Mouse (Mus musculus) right cerebral cortex, adult 2 months (tissue): Measurements from ENCODE around the gene Top3a.

Experiments used
- DNase-seq, 2 experiments: peaks; one replicate each; pipeline ENCODE4 v3.0.0; 2021 to 2022; ENCODE audit warnings: low spot score in 2 of 2

Top3a gene

GRCm38 (mm10) chr11:60774841-60775240, 2.3 kb downstream of the Top3a start:
- DNase-seq, result no peak

GRCm38 (mm10) chr11:60774158-60774689, 2.9 kb downstream of the Top3a start:
- DNase-seq, result no peak

GRCm38 (mm10) chr11:60772161-60772560, 5.0 kb downstream of the Top3a start:
- no peak for DNase-seq

GRCm38 (mm10) chr11:60770776-60771175, 6.4 kb downstream of the Top3a start:
- DNase-seq, result no peak

GRCm38 (mm10) chr11:60769322-60769721, 7.8 kb downstream of the Top3a start:
- no peak for DNase-seq

GRCm38 (mm10) chr11:60766969-60767368, 10.2 kb downstream of the Top3a start:
- no peak for DNase-seq

GRCm38 (mm10) chr11:60761681-60762080, 15.5 kb downstream of the Top3a start:
- no peak for DNase-seq

- DNase-seq, result peak in 1 of 2 experiments; percentile 19
These were observed 21.6 kb downstream of the Top3a start for GRCm38 (mm10) chr11:60755570-60755969.

- DNase-seq, result no peak
These were observed 36.8 kb downstream of the Top3a start for GRCm38 (mm10) chr11:60740321-60740720.

- DNase-seq, result no peak
These were observed 39.7 kb downstream of the Top3a start for GRCm38 (mm10) chr11:60737450-60737849.

- DNase-seq, result no peak
These were observed 40.7 kb downstream of the Top3a start for GRCm38 (mm10) chr11:60736491-60736890.

GRCm38 (mm10) chr11:60735191-60735590, 42.0 kb downstream of the Top3a start:
- DNase-seq, result no peak

- DNase-seq, result no peak
These were observed 43.0 kb downstream of the Top3a start for GRCm38 (mm10) chr11:60734206-60734605.

- DNase-seq, result no peak
These were observed 45.9 kb downstream of the Top3a start for GRCm38 (mm10) chr11:60731251-60731650.

GRCm38 (mm10) chr11:60730169-60730568, 47.0 kb downstream of the Top3a start:
- no peak for DNase-seq

GRCm38 (mm10) chr11:60729217-60729641, 47.9 kb downstream of the Top3a start:
- no peak for DNase-seq

GRCm38 (mm10) chr11:60728260-60728761, 48.9 kb downstream of the Top3a start, which contains the start of gene Mief2:
TSS of gene Mief2 (plus strand) at chr11:60728398.
- peak; percentile 95 to 97 for DNase-seq

- no peak for DNase-seq
These were observed 49.6 kb downstream of the Top3a start for GRCm38 (mm10) chr11:60727392-60728140.

- peak; percentile 60 to 70 for DNase-seq
These were observed 50.4 kb downstream of the Top3a start, which contains the start of gene Flii for GRCm38 (mm10) chr11:60726601-60727391. TSS of gene Flii (minus strand) at chr11:60727263.

GRCm38 (mm10) chr11:60719263-60719662, 57.9 kb downstream of the Top3a start:
- no peak for DNase-seq

- DNase-seq, result no peak
These were observed 61.3 kb downstream of the Top3a start for GRCm38 (mm10) chr11:60715833-60716232.

GRCm38 (mm10) chr11:60712639-60713255, 64.4 kb downstream of the Top3a start:
- no peak for DNase-seq
